Mouse (Mus musculus): ENCODE results near the gene B4galt4. TPM values are rescaled to one million over a fixed set of nuclear protein-coding genes. Genes with fewer than 3 reads are reported as not detected.

The B4galt4 gene
- total RNA-seq, 2 experiments from 2014 or later = 34.3 to 39.7 TPM

DNA sequence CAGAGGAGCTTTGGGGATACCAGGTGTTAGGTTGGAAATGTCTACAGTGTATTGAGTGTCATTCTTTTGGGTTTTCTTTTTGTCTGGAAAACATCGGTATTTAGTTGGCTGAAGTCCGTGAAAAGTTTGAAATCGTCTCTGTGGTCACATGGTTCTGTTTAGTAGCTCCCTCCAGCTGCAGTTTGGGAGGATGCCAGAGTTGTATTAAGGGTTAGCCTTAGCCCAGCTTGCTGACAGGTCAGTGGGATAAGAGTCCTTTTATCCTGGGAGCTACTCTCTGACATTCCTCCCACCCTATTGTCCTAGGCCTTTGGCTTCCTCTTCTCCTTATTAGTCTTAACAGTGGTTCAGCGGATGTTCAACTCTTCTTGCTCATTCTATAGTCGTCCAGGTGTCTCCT lies 19.9 kb downstream of the B4galt4 start:
- H3K4me3 ChIP-seq = no peak overlapping the region
- no peak for TF ChIP-seq CTCF (conservative IDR thresholded peaks at IDR 0.05)
- DNase-seq (ENCODE audit: low spot score in 2 of 2) = no peak
- no peak overlapping the region for H3K27ac ChIP-seq

DNA sequence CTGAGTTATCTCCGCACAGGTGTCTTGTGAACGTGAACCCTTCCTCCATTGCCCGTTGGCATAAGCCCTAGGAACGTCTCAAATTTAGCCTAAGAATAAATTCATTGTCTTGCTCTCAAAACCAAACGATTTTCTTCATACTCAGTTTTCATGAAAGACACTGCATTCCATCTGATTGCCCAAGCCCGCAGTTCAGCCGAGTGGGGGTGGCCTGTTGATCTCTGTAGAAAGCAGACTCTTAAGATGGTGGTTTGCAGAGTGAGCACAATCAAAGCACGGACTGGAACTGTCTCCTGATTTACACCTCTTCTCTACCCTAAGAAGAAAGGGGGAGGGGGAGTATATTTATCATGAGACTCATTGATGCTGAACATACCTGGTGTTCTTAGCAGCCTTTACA lies 20.3 kb downstream of the B4galt4 start:
- DNase-seq (ENCODE audit: low spot score in 2 of 2) = no peak
- no peak overlapping the region for H3K4me3 ChIP-seq
- no peak for TF ChIP-seq CTCF (conservative IDR thresholded peaks at IDR 0.05)
- H3K27ac ChIP-seq = peak overlapping the region; percentile 11; the same call in 1 of the 2 replicates

DNA sequence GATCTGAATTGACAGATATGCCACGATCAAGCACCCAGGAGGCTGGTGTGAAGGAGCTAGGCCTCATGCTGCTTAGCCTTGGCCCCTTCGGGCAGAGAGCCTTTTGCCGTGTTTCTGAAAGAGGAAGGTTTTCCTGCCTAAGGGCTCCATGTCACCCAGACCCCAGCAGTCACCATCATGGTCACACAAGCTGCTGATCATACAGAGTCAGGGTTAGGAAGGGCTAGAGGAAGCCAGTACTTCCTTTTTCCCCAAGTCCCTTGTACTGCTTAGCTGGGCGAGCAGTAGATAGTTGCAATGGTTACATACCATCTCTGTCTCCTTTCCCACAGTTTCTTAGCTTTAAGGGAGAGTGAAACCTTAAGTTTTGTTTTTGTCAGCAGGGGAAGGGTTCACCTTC lies 21.4 kb downstream of the B4galt4 start:
- DNase-seq (ENCODE audit: low spot score in 2 of 2) = no peak
- no peak overlapping the region for H3K4me3 ChIP-seq
- H3K27ac ChIP-seq = peak overlapping the region; percentile 59; the same call in 1 of the 2 replicates
- no peak for TF ChIP-seq CTCF (conservative IDR thresholded peaks at IDR 0.05)

DNA sequence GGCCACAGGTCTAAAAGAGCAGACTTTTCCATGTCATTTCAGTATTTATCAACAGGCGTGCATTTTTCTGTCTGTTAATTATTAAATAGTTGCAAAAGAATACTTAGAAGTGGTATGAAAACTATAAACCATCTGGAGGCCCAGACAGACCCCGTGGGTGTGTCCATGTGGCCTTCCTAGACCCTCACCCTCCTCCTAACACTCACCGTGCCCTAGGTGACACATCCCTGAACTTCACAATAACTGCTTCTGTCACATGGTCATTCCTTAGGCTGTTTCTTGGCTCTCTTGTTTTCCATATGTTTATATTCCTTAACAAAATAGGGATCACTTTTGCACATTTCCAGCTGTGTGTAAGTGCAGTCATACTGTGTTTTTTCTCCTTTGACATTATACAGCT lies 24.6 kb downstream of the B4galt4 start:
- TF ChIP-seq CTCF (conservative IDR thresholded peaks at IDR 0.05) = no peak
- DNase-seq (ENCODE audit: low spot score in 2 of 2) = no peak
- H3K4me3 ChIP-seq = no peak overlapping the region
- peak overlapping the region; percentile 92 for H3K27ac ChIP-seq

DNA sequence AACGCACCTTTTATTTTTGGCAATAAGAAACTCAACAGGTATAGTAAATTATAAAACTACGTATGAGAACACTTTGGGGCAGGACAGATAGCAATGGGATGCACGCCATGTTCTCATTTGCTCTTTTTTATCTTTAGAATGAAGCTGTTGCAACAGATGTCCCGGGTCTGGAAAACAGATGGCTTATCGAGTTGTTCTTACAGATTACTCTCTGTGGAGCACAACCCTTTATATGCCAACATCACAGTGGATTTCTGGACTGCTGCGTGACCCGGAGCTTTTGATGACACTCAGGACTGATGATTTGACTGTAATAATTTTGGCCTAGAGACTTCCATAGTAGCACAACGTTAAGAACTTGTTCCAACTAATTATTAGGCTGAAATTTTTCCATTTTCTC lies 25.7 kb downstream of the B4galt4 start:
- DNase-seq (ENCODE audit: low spot score in 2 of 2) = peak; percentile 78 to 82
- H3K4me3 ChIP-seq = no peak overlapping the region
- H3K27ac ChIP-seq = peak overlapping the region; percentile 92
- no peak for TF ChIP-seq CTCF (conservative IDR thresholded peaks at IDR 0.05)

DNA sequence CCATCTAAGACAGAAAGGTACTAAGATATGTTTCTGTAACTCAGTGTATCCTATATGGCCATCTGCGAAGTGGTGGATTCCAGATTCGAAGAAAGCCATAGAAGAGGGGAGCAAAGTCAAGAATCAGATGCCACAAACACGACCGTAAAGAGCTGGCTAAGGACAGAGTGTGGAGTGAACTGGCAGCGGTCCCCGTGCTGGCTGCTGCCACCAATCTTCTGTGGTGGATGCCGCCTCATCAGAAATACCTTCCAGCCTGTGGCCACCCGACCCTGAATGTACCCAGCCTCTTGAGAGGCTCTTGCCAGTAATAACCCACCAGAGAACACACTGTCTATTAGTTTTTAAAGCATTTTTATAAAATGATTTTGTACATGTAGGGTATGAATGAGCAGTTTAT lies 26.3 kb downstream of the B4galt4 start:
- no peak for DNase-seq (ENCODE audit: low spot score in 2 of 2)
- peak overlapping the region; percentile 92 for H3K27ac ChIP-seq
- no peak overlapping the region for H3K4me3 ChIP-seq
- no peak for TF ChIP-seq CTCF (conservative IDR thresholded peaks at IDR 0.05)

DNA sequence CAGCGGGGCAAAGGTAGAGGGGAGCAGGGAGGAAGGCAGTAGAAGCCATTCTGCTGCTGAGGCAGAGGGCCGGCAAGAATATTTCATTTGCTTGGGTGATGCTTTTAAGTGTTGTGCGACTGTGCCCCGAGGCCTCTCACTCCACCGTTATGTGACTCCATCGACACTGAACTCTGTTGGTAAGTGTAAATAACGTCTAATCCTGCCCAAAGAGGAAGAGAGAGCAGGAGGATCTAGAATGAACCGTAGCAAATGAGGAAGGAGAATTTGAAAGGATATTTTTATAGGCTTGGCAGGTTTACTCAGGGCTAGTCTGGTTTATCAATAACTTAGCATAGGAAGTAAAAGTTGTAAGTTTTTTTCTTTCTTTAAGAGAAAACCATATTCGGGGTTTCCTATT lies 27.5 kb downstream of the B4galt4 start:
- TF ChIP-seq CTCF (conservative IDR thresholded peaks at IDR 0.05) = no peak
- DNase-seq (ENCODE audit: low spot score in 2 of 2) = no peak
- Histone ChIP-seq H3K27ac (peak overlapping the region; percentile 92), H3K4me3 (no peak overlapping the region)

DNA sequence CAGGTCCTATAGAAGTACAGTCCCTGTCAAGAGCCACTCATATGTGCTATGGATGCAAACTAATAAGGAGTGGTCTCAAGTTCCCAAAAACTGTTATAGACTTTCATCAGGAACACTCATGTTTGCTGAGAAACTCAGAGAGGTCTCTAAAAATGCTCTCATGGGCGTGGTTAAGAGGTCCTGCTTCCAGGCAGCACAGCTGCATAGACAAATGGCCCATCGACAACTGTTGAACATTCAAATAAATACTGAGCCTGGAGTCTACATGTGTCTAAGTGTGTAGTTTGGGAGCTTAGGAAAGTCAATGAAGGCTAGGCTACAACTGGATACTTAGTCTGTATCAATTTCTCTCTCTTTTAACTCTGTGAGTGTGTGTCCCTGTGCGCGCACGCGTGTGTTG lies 29.1 kb downstream of the B4galt4 start:
- no peak for DNase-seq (ENCODE audit: low spot score in 2 of 2)
- no peak overlapping the region for H3K4me3 ChIP-seq
- no peak for TF ChIP-seq CTCF (conservative IDR thresholded peaks at IDR 0.05)

DNA sequence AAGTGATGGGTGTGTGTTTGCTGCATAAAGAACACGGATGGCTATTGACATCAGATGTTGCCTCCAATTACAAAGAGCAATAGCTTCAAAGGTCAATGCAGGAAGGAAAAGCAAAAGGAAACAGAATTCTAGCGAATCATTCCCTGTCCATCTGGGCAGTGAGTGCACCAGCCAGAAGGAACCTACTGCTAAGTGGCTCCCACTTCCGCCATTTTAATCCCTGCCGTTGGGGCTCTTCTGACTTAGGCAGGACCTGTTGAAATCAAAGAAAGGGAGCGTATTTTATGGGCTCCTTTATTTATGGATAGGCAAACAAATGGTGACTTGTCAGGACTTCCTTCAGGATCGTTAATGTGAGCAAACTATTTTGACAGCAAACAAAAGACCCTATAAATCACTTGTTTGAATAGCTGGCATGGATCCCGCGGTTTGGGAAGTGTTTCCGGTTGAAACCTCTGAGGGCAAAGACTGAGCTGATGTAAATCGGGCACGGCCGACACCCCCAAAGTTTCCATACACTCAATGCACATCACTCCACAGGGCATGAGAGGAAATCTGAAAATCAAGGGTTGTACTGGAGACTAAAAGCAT lies 30.9 kb downstream of the B4galt4 start:
- TF ChIP-seq CTCF (conservative IDR thresholded peaks at IDR 0.05) = no peak
- H3K4me3 ChIP-seq = no peak overlapping the region

More for the DNA sequence above, 29.1 kb downstream of the B4galt4 start:
- H3K27ac ChIP-seq = no peak overlapping the region

DNA sequence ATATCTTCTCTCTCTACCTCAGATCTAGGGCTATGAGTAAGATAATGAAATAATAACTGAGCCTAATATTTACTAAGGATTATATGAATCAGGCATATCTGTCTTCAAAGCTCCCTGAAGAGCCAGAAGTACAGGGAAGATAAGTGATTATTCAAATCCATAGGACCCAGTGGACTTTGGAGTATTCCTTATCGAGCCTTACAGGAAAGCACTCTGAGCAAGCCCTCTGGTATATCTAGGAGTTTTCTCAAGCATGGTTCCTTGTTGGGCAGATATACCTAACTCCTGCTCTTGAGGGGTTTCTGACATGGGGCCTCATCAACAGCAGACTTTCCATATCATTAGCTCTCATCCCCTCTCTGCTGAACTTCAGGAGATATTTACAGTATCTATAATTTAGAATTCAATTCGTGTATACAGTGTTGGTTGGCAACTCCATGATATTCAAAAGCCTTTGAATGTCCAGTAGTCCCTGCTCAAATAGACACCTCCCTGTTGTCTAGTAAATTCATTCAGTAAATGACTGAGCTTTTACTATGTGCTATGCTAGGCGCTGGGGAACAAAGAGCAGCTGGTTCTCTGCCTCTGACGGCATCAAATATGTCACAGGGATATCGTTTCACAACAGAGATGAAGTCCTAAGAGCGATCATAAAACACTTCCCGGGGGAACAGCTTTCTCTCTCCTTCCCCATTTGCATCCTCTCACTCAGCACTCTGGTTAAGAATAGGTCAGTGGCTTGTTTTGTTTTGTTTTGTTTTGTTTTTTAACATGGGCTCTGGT lies 33.1 kb downstream of the B4galt4 start:
- no peak for TF ChIP-seq CTCF (conservative IDR thresholded peaks at IDR 0.05)
- no peak overlapping the region for H3K27ac ChIP-seq
- no peak overlapping the region for H3K4me3 ChIP-seq
- no peak for DNase-seq (ENCODE audit: low spot score in 2 of 2)

More for the DNA sequence above, 30.9 kb downstream of the B4galt4 start:
- H3K27ac ChIP-seq = no peak overlapping the region
- no peak for DNase-seq (ENCODE audit: low spot score in 2 of 2)

DNA sequence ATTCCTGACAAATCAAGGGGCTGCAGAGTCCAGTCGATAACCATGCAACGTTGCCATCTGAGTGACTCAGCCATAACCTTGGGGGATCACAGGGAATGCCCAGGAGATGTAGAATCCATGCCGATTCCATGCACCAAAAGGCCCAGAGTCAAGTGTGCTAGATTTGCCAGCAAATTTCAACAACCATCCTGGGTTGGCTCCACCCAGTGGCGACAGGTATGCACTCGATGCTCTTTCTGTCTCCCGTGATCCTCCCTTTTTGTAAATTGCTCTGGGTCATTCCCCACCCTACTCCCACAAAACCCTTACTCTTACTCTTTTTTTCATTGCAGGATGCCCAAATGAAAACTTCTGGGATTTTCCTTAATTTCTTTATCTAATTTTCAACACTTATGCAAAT lies 34.3 kb downstream of the B4galt4 start:
- H3K4me3 ChIP-seq = no peak overlapping the region
- TF ChIP-seq CTCF (conservative IDR thresholded peaks at IDR 0.05) = peak; percentile 47
- no peak overlapping the region for H3K27ac ChIP-seq
- DNase-seq (ENCODE audit: low spot score in 2 of 2) = no peak

DNA sequence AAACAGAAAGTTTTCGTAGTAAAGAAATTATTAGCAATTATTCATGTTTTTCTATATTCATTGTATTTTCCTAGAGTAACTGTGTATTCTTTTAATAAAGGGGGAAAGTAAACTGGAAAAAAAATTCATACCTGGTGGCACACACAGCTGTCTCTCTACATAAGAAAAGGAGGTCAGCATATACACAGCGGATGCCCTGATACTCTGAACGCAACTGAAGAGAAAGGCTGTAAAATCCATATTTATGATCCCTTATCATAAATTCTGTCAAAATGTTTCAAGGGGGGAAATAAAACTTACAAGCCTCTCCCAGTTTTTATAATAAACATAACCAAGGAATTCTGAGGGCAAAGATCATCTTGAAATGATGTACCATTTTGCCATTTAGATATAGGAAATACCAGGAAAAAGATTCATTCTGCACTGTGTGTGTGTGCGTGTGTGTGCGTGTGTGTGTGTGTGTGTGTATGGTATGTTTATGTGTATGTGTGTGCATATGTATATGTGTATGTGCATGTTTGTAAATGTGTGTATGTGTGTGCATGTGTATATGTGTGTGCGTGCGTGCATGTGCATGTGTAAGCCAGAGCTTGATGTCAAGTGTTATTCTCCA lies 39.0 kb downstream of the B4galt4 start:
- Histone ChIP-seq H3K27ac (no peak overlapping the region), H3K4me3 (no peak overlapping the region)
- DNase-seq (ENCODE audit: low spot score in 2 of 2) = no peak
- no peak for TF ChIP-seq CTCF (conservative IDR thresholded peaks at IDR 0.05)

DNA sequence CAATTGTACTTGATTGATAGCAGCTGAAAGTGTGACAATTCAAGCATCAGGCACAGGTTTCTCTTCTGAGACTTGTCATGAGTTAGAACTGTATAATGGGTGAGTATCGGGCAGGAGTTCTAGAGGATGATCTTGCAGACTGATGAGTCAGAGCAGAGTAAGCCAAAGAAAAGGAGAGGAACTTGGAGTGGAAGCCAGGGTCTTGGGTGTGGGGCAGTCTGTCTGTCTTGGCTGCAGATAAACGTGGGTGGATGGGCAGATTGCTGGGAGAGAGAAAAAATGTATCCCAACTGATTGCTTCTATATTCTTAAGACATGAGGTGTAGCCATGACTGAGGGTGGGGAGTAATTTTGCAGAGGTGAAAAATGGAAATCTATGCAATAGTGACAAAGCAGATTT lies 39.9 kb downstream of the B4galt4 start:
- Histone ChIP-seq H3K4me3 (no peak overlapping the region), H3K27ac (no peak overlapping the region)
- no peak for TF ChIP-seq CTCF (conservative IDR thresholded peaks at IDR 0.05)
- no peak for DNase-seq (ENCODE audit: low spot score in 2 of 2)

Measured in layer of hippocampus, adult 2 months (tissue).